Mouse (Mus musculus) cerebellum, adult 8-10 months (tissue): ENCODE measurements around the gene Utp14b.

Experiments used
- DNase-seq: peaks from one replicate; pipeline ENCODE4 v3.0.0; 2022

Utp14b gene

DNA sequence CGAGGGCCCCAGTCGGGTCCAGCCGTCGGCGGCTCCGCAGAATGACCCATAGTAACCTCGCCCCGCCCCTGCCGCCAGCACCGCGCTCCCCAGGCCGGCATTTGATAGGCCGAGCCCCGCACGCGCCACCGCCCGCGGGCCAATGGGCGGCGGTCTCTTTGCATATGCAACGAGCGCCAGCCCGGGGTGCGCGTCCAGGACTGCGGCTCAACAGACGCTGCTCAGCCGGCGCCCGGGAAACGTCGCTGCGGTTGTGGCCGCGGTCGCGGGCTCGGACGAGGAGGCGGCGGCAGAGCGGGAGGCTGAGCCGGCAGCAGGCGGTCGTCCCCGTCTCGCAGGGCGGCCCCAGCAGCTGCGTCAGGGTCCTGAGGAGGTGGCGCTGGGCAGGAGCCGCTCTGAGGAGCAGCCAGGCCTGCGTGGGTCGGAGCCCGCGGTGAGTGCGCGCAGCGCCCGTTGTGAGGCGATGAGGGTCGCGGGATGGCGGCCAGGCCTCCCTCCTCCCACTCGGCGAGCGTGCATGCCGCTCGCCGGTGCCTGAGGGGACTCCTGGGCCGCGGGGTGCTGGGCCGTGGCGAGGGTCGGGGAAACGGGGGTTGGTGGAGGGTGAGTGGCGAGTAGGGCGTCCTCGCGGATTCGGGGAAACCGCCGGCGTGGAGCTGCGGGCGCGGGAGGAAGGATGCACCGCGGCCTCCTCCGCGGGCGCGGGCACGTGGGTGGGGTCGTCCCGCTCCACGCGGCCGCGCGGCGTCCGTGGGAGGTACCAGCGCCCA is at the start of gene Utp14b, which contains the start of gene Acsl3:
Utp14b (plus strand) TSS at position 368 of the 770 bp plus-strand sequence.
Acsl3 (plus strand) TSS at position 155 of the 770 bp plus-strand sequence.
- peak; percentile 96 for DNase-seq

- DNase-seq: no peak
Observed at GRCm38 (mm10) chr1:78609134-78609907, 48.5 kb upstream of the Utp14b start.

GRCm38 (mm10) chr1:78611039-78611438 is 46.8 kb upstream of the Utp14b start:
- no peak for DNase-seq

- DNase-seq: no peak
Observed at GRCm38 (mm10) chr1:78612959-78613358, 44.9 kb upstream of the Utp14b start.

- no peak for DNase-seq
Observed at GRCm38 (mm10) chr1:78624352-78624751, 33.5 kb upstream of the Utp14b start.

GRCm38 (mm10) chr1:78634486-78634885 is 23.4 kb upstream of the Utp14b start:
- DNase-seq: no peak

DNA sequence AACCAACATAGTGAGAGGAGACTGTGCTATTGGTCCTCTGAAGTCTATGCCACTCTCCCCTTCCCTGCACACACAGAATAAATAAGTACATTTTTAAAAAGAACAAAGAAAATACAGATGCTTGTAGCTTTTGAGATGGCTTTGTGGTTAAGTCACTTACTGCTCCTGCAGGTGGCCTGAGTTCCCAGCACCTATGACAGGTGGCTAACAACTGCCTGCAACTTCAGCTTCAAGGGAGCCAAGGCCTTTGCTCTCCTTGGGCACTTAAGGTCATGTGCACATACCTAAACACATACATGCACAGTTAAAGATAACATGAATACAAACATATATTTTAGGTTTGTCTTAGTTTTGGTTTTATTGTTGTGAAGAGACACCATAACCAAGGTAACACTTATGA is 17.0 kb upstream of the Utp14b start:
- DNase-seq: no peak

DNA sequence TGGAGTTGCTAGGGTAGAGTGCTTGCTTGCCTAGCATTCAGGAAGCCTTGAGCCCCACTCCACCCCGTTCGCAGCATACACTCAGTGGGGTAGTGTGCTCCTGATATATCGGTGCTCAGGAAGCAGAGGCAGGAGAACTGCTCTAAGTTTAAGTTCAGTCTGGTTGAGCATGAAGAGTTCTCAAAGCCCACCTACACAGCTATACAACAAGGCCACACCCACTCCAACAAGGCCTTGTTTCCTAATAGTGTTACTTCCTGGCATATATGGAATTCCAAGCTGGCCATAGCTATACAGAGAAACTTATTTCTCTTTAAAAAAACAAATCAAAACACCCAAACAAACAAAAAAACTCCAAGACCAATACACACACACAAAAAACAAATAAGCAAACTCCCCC is 16.0 kb upstream of the Utp14b start:
- no peak for DNase-seq

DNA sequence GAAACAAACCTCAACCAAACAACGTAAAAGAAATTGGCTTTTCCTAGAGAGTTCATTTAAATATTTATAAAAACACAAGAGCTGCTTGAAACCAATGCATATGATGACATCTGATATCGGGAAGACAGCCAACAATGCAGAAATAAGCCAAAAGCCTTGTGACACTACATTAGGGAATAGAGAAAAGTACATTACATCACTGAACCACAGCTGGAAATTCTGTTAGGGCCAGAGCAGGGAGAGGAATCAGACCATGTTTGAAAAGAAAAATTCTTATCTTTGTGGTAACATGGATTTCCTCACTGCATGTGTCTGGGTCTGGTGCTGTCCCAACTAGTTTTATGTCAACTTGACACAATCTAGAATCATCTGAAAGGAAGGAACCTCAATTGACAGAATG is 15.6 kb upstream of the Utp14b start:
- DNase-seq: no peak

- no peak for DNase-seq
Observed at GRCm38 (mm10) chr1:78647317-78647885, 10.4 kb upstream of the Utp14b start.

DNA sequence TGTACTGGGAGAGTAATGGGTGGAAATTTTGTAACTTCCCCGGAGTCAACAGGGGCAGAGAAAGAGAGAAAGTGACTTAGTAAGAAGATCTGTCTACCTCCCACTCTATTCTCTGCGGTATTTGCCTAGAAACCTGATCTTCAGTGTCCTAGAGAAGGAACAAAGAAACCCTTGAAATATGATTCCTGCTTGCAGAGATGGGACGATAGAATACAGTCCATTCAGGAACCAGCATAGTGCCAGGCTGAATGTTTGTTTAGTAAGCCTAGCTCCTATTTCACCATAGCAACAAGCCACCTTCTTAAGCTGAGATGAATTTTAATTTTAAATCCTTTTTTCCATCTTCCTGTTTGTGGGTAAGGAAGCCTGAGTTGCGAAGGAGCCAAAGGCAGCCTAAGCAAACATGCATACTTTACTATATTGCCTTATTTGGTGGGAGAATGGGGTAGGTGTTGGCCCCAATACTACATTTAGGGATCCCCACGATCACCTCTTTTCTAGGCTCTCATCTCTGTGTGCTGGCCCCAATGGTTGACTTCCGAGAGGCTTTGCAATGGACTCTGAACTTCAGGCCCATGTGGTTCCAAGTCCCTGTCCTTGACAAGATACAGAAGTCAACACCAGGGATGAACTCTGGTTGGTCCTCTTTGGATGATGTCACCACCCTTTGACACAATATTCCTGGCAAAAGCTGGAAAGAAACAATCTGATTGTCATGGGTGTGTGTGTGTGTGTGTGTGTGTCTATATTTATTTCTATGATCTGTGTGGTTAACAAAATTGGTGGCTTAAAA is 8.4 kb upstream of the Utp14b start:
- no peak for DNase-seq

- DNase-seq: no peak
Observed at GRCm38 (mm10) chr1:78656472-78656871, 1.4 kb upstream of the Utp14b start.

DNA sequence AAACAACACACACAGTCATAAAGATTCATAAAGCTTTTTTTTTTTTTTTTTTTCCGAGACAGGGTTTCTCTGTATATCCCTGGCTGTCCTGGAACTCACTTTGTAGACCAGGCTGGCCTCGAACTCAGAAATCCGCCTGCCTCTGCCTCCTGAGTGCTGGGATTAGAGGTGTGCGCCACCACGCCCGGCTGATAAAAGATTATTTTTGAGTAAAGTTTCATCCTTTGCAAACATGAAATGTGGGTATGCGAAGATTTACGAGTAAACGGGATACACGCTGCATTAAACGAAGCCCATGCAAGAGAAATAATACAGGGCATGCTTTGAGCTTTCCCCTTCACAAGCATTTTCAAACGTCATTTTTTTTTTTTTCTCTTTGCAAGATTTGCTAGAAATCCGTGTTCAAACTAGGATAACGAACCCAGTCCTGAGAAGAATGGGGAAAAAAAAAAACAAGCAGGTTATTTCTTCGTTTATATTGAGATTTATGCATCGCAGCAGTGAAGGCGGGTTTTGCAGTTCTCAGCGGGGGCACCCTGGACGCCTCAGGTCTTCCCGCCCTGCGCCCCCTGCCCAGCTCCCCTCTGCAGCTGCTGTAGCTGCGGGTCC is 713 bp upstream of the Utp14b start:
- no peak for DNase-seq

DNA sequence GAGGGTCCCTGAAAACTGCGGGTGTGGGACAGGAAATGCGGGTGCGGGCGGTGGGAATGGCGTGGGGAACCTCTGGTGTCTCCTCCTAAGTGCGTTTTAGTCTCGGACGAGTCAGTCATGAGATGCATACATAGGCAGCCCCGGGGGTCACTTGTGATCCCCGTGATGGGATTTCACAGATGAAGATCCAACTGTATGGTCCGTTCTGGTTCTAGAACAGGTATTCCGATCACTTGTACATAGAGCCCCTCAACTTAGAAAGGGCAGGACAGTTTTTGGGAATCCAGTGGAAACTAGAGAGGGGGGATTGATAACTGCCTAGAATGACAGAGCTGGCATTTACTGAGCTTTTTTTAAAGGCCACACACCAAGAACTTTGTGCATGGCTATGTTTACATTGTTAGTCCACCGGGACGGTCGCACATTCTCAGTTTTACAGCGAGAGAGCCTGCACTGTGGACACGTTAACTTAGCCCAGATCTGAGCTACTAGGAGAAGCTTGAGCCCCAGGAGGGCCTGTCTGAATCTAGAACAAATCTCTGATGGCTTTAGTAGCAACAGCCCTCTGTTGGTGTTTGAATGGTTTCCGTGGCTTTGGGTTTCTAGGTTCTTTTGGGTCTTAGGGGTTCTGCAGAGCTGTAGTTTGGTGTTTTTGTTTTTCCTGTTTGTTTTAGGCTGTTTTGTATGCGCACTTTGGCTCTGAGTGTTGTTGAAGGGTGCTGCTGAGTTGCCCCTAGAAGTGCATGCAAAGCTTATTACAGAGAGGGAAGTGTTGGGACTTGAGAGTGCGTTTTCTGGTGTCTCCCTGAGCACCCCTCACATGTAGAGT is 817 bp downstream of the Utp14b start:
- peak; percentile 22 for DNase-seq

DNA sequence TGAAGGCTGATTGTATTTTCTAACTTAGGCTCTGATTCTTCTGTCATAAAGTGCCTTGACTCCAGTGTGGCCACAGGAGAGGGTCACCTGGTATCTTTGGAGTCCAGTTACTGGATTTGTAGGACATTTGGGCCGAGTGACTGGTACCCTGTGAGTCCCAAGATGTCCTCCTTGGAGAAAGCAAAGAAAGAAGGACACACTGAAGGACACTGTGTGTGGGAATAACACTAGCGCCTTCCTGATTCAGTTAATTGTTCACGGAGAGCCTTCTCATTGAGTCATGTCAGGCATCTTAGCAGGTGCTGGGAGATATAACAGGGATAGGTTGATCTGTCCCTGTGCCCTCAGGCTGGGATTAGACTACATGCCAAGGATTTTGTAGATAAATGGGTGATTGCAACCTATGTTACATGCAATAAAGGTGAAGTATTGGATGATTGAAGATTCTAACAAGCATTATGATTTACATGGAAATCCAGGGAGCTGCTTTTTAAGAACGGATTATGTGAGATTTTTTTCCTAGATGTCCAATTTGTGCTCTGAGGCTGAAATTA is 1.5 kb downstream of the Utp14b start:
- DNase-seq: no peak

- no peak for DNase-seq
Observed at GRCm38 (mm10) chr1:78664326-78664725, 6.5 kb downstream of the Utp14b start.

DNA sequence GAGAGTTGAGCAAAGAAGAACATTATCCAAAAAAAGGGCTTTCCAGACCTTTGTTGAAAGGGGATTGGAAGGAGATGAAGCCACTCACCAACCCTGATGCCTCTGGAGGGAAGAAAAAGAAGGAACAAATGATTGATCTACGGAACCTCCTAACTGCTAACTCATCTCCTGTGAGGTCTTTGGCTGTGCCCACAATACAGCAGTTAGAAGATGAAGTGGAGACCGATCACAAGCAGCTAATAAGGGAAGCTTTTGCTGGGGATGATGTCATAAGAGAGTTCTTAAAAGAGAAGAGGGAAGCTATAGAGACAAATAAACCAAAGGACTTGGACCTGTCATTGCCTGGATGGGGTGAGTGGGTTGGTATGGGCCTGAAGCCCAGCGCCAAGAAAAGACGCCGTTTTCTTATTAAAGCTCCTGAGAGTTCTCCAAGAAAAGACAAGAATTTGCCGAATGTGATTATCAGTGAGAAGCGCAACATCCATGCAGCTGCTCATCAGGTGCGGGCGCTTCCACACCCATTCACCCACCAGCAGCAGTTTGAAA is 8.2 kb downstream of the Utp14b start:
- no peak for DNase-seq

DNA sequence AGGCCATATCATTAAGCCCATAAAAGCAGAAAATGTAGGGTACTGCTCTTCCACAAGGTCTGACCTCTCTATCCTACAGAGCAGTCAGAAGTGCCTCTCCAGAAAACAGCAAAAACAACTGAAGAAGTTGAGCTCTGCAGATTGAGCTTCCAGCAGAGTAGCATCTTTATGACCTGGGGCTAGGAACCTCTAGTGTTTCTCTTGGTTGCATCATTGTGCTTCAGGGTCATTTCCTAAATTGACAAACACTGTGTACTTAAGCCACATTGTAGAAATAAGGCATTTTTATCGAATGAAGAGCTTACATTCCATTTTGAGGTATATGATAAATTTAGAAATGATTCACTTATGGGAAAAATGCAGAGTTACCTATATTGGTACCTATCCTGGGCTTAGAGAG is 8.7 kb downstream of the Utp14b start:
- DNase-seq: no peak

- DNase-seq: no peak
Observed at GRCm38 (mm10) chr1:78682291-78682690, 24.5 kb downstream of the Utp14b start.

- DNase-seq: no peak
Observed at GRCm38 (mm10) chr1:78684128-78684527, 26.3 kb downstream of the Utp14b start.

GRCm38 (mm10) chr1:78686872-78687271 is 29.0 kb downstream of the Utp14b start:
- peak; percentile 20 for DNase-seq
